Mouse (Mus musculus): ENCODE data around the gene Hoxb3.
A peak's percentile ranks its signal among the peaks of the same experiment; 100 is the strongest.

The Hoxb3 gene

GRCm38 (mm10) chr11:96351831-96352230 is 28.7 kb downstream of the Hoxb3 start:
- DNase-seq (ENCODE audit: low read depth, low spot score), result peak; percentile 77

- DNase-seq (ENCODE audit: low read depth, low spot score), result no peak
Observed at GRCm38 (mm10) chr11:96352691-96353521, 29.8 kb downstream of the Hoxb3 start.

- peak; percentile 61 for DNase-seq (ENCODE audit: low read depth, low spot score)
Observed at GRCm38 (mm10) chr11:96353522-96353841, 30.4 kb downstream of the Hoxb3 start.

- DNase-seq (ENCODE audit: low read depth, low spot score), result peak; percentile 44
Observed at GRCm38 (mm10) chr11:96353939-96354338, 30.8 kb downstream of the Hoxb3 start.

GRCm38 (mm10) chr11:96354376-96354775 is 31.2 kb downstream of the Hoxb3 start:
- peak; percentile 60 for DNase-seq (ENCODE audit: low read depth, low spot score)

GRCm38 (mm10) chr11:96354801-96355311 is 31.7 kb downstream of the Hoxb3 start:
- DNase-seq (ENCODE audit: low read depth, low spot score), result no peak

- DNase-seq (ENCODE audit: low read depth, low spot score), result no peak
Observed at GRCm38 (mm10) chr11:96363807-96364206, 40.7 kb downstream of the Hoxb3 start.

- no peak for DNase-seq (ENCODE audit: low read depth, low spot score)
Observed at GRCm38 (mm10) chr11:96365441-96366091, 42.4 kb downstream of the Hoxb3 start, which contains the start of gene Hoxb1. Hoxb1 (plus strand) TSS chr11:96365752.

- DNase-seq (ENCODE audit: low read depth, low spot score), result no peak
Observed at GRCm38 (mm10) chr11:96366092-96367041, 43.2 kb downstream of the Hoxb3 start.

- DNase-seq (ENCODE audit: low read depth, low spot score), result no peak
Observed at GRCm38 (mm10) chr11:96367141-96367540, 44.0 kb downstream of the Hoxb3 start.

- DNase-seq (ENCODE audit: low read depth, low spot score), result no peak
Observed at GRCm38 (mm10) chr11:96368686-96369085, 45.6 kb downstream of the Hoxb3 start.

- no peak for DNase-seq (ENCODE audit: low read depth, low spot score)
Observed at GRCm38 (mm10) chr11:96369140-96369539, 46.0 kb downstream of the Hoxb3 start.

- no peak for DNase-seq (ENCODE audit: low read depth, low spot score)
Observed at GRCm38 (mm10) chr11:96371726-96372125, 48.6 kb downstream of the Hoxb3 start.

GRCm38 (mm10) chr11:96372519-96372918 is 49.4 kb downstream of the Hoxb3 start:
- DNase-seq (ENCODE audit: low read depth, low spot score), result no peak

- no peak for DNase-seq (ENCODE audit: low read depth, low spot score)
Observed at GRCm38 (mm10) chr11:96374810-96375209, 51.7 kb downstream of the Hoxb3 start.

- no peak for DNase-seq (ENCODE audit: low read depth, low spot score)
Observed at GRCm38 (mm10) chr11:96383381-96383780, 60.3 kb downstream of the Hoxb3 start.

- no peak for DNase-seq (ENCODE audit: low read depth, low spot score)
Observed at GRCm38 (mm10) chr11:96387635-96388034, 64.5 kb downstream of the Hoxb3 start.

- DNase-seq (ENCODE audit: low read depth, low spot score), result no peak
Observed at GRCm38 (mm10) chr11:96396772-96397626, 73.9 kb downstream of the Hoxb3 start.

Measured in 3T3-L1 (cell line).